Mouse (Mus musculus): ENCODE measurements around the gene Dclk1. TPM values are rescaled to one million over a fixed set of nuclear protein-coding genes. Genes with fewer than 3 reads are reported as not detected.

Gene Dclk1
- polyA plus RNA-seq, 1 experiment = 1.1 TPM

- Histone ChIP-seq H3K27me3 (replicated peaks; ENCODE audit: control insufficient read depth, insufficient read depth, low read length) (no peaks in the 10 kb centered on the region), H3K36me3 (ENCODE audit: control insufficient read depth, insufficient read depth, low read length) (no peaks in the 10 kb centered on the region), H3K27ac (ENCODE audit: insufficient read depth, low read depth, low read length) (no peak overlapping the region), H3K4me1 (ENCODE audit: control insufficient read depth, insufficient read depth, low read length) (no peaks in the 10 kb centered on the region), H3K4me3 (ENCODE audit: insufficient read depth, low read depth, low read length) (no peak overlapping the region)
- no peak for DNase-seq
- no peak for TF ChIP-seq POLR2A (IDR thresholded peaks at IDR 0.05; ENCODE audit: low read depth, low read length)
- no peak for TF ChIP-seq CTCF (conservative IDR thresholded peaks at IDR 0.05; ENCODE audit: insufficient read depth, insufficient read length, low read depth, low read length)
- 36% methylated on average over 4 of the region's 4 CpGs for WGBS
These were observed 15.0 kb upstream of the Dclk1 start for GRCm38 (mm10) chr3:55227214-55227581.

- H3K27ac ChIP-seq (ENCODE audit: insufficient read depth, low read depth, low read length) = no peak overlapping the region
- H3K4me1 ChIP-seq (ENCODE audit: control insufficient read depth, insufficient read depth, low read length) = no peaks in the 10 kb centered on the region
- H3K27me3 ChIP-seq (replicated peaks; ENCODE audit: control insufficient read depth, insufficient read depth, low read length) = no peaks in the 10 kb centered on the region; the same call in 1 of the 2 replicates
- TF ChIP-seq POLR2A (IDR thresholded peaks at IDR 0.05; ENCODE audit: low read depth, low read length) (no peak), CTCF (conservative IDR thresholded peaks at IDR 0.05; ENCODE audit: insufficient read depth, insufficient read length, low read depth, low read length) (no peak)
- H3K36me3 ChIP-seq (ENCODE audit: control insufficient read depth, insufficient read depth, low read length) = no peaks in the 10 kb centered on the region
- peak; percentile 21 for DNase-seq
- 2% methylated on average over 44 of the region's 45 CpGs for WGBS
- H3K4me3 ChIP-seq (ENCODE audit: insufficient read depth, low read depth, low read length) = peak overlapping the region; percentile 28; the same call in 1 of the 2 replicates
These were observed 375 bp downstream of the Dclk1 start for GRCm38 (mm10) chr3:55242422-55243055.

GRCm38 (mm10) chr3:55243056-55243471 lies 900 bp downstream of the Dclk1 start:
- 5% methylated on average over 8 of the region's 8 CpGs for WGBS
- TF ChIP-seq CTCF (conservative IDR thresholded peaks at IDR 0.05; ENCODE audit: insufficient read depth, insufficient read length, low read depth, low read length) (no peak), POLR2A (IDR thresholded peaks at IDR 0.05; ENCODE audit: low read depth, low read length) (no peak)
- Histone ChIP-seq H3K36me3 (ENCODE audit: control insufficient read depth, insufficient read depth, low read length) (no peaks in the 10 kb centered on the region), H3K4me1 (ENCODE audit: control insufficient read depth, insufficient read depth, low read length) (no peaks in the 10 kb centered on the region), H3K27me3 (replicated peaks; ENCODE audit: control insufficient read depth, insufficient read depth, low read length) (no peaks in the 10 kb centered on the region; the same call in 1 of the 2 replicates), H3K4me3 (ENCODE audit: insufficient read depth, low read depth, low read length) (peak overlapping the region; percentile 28; the same call in 1 of the 2 replicates), H3K27ac (ENCODE audit: insufficient read depth, low read depth, low read length) (no peak overlapping the region)
- no peak for DNase-seq

- Histone ChIP-seq H3K4me1 (ENCODE audit: control insufficient read depth, insufficient read depth, low read length) (no peaks in the 10 kb centered on the region), H3K36me3 (ENCODE audit: control insufficient read depth, insufficient read depth, low read length) (no peaks in the 10 kb centered on the region), H3K27me3 (replicated peaks; ENCODE audit: control insufficient read depth, insufficient read depth, low read length) (no peaks in the 10 kb centered on the region; the same call in 1 of the 2 replicates), H3K4me3 (ENCODE audit: insufficient read depth, low read depth, low read length) (no peak overlapping the region), H3K27ac (ENCODE audit: insufficient read depth, low read depth, low read length) (no peak overlapping the region)
- no peak for DNase-seq
- TF ChIP-seq POLR2A (IDR thresholded peaks at IDR 0.05; ENCODE audit: low read depth, low read length) (no peak), CTCF (conservative IDR thresholded peaks at IDR 0.05; ENCODE audit: insufficient read depth, insufficient read length, low read depth, low read length) (no peak)
- WGBS = 72% methylated on average over 6 of the region's 6 CpGs
These were observed 1.9 kb downstream of the Dclk1 start for GRCm38 (mm10) chr3:55244087-55244486.

GRCm38 (mm10) chr3:55246618-55247272 lies 4.6 kb downstream of the Dclk1 start:
- Histone ChIP-seq H3K36me3 (ENCODE audit: control insufficient read depth, insufficient read depth, low read length) (no peaks in the 10 kb centered on the region), H3K4me3 (ENCODE audit: insufficient read depth, low read depth, low read length) (no peak overlapping the region), H3K27ac (ENCODE audit: insufficient read depth, low read depth, low read length) (no peak overlapping the region), H3K4me1 (ENCODE audit: control insufficient read depth, insufficient read depth, low read length) (no peaks in the 10 kb centered on the region), H3K27me3 (replicated peaks; ENCODE audit: control insufficient read depth, insufficient read depth, low read length) (no peaks in the 10 kb centered on the region; the same call in 1 of the 2 replicates)
- TF ChIP-seq CTCF (conservative IDR thresholded peaks at IDR 0.05; ENCODE audit: insufficient read depth, insufficient read length, low read depth, low read length) (no peak), POLR2A (IDR thresholded peaks at IDR 0.05; ENCODE audit: low read depth, low read length) (no peak)
- 93% methylated on average over 12 of the region's 12 CpGs for WGBS
- DNase-seq = no peak

GRCm38 (mm10) chr3:55248048-55248447 lies 5.9 kb downstream of the Dclk1 start:
- no peak overlapping the region for H3K4me3 ChIP-seq (ENCODE audit: insufficient read depth, low read depth, low read length)
- H3K4me1 ChIP-seq (ENCODE audit: control insufficient read depth, insufficient read depth, low read length) = no peaks in the 10 kb centered on the region
- no peak for TF ChIP-seq POLR2A (IDR thresholded peaks at IDR 0.05; ENCODE audit: low read depth, low read length)
- TF ChIP-seq CTCF (conservative IDR thresholded peaks at IDR 0.05; ENCODE audit: insufficient read depth, insufficient read length, low read depth, low read length) = no peak
- no peaks in the 10 kb centered on the region; the same call in 1 of the 2 replicates for H3K27me3 ChIP-seq (replicated peaks; ENCODE audit: control insufficient read depth, insufficient read depth, low read length)
- no peak overlapping the region for H3K27ac ChIP-seq (ENCODE audit: insufficient read depth, low read depth, low read length)
- no peaks in the 10 kb centered on the region for H3K36me3 ChIP-seq (ENCODE audit: control insufficient read depth, insufficient read depth, low read length)
- DNase-seq = no peak
- 72% methylated on average over 3 of the region's 3 CpGs for WGBS

- Histone ChIP-seq H3K27me3 (replicated peaks; ENCODE audit: control insufficient read depth, insufficient read depth, low read length) (no peaks in the 10 kb centered on the region; the same call in 1 of the 2 replicates), H3K36me3 (ENCODE audit: control insufficient read depth, insufficient read depth, low read length) (no peaks in the 10 kb centered on the region), H3K27ac (ENCODE audit: insufficient read depth, low read depth, low read length) (no peak overlapping the region), H3K4me1 (ENCODE audit: control insufficient read depth, insufficient read depth, low read length) (no peaks in the 10 kb centered on the region), H3K4me3 (ENCODE audit: insufficient read depth, low read depth, low read length) (no peak overlapping the region)
- DNase-seq = peak; percentile 39
- WGBS = 48% methylated on average over 6 of the region's 6 CpGs
- TF ChIP-seq POLR2A (IDR thresholded peaks at IDR 0.05; ENCODE audit: low read depth, low read length) (no peak), CTCF (conservative IDR thresholded peaks at IDR 0.05; ENCODE audit: insufficient read depth, insufficient read length, low read depth, low read length) (no peak)
These were observed 6.3 kb downstream of the Dclk1 start for GRCm38 (mm10) chr3:55248508-55248907.

Data from kidney, adult 2 months (tissue).